Mouse (Mus musculus) hindbrain, embryonic 13.5 days (tissue): ENCODE results near the gene D17Wsu92e. TPM values are rescaled to one million over a fixed set of nuclear protein-coding genes. Genes with fewer than 3 reads are reported as not detected.
A peak's percentile ranks its signal among the peaks of the same experiment; 100 is the strongest.

ENCODE experiments used
- ATAC-seq: fragments of 200-750 bp; cut with Nextera tagmentation; 2 replicates; pipeline ENCODE4 v1.8.0; 2017; ENCODE audit warnings: moderate TSS enrichment; ENCODE audit not compliant: low FRiP score
- H3K27ac ChIP-seq: fragments of 300-500 bp; sonication (generic); 2 replicates; pipeline ENCODE4 v1.5.1; 2015; ENCODE audit warnings: inconsistent platforms, mild to moderate bottlenecking, moderate library complexity
- H3K27me3 ChIP-seq: fragments of 300-500 bp; sonication (generic); 2 replicates; pipeline ENCODE4 v1.6.1; 2015; ENCODE audit warnings: mild to moderate bottlenecking, inconsistent platforms
- H3K36me3 ChIP-seq: fragments of 300-500 bp; sonication (generic); 2 replicates; pipeline ENCODE4 v1.6.1; 2015; ENCODE audit warnings: mild to moderate bottlenecking, inconsistent platforms
- H3K4me1 ChIP-seq: fragments of 300-500 bp; sonication (generic); replicated peaks from 2 replicates; pipeline ENCODE4 v1.6.1; 2015; ENCODE audit warnings: inconsistent platforms
- H3K4me2 ChIP-seq: fragments of 300-500 bp; sonication (generic); 2 replicates; pipeline ENCODE4 v1.6.1; 2015; ENCODE audit warnings: inconsistent platforms, mild to moderate bottlenecking, moderate library complexity
- H3K4me3 ChIP-seq: fragments of 300-500 bp; sonication (generic); 2 replicates; pipeline ENCODE4 v1.5.1; 2015; ENCODE audit warnings: mild to moderate bottlenecking, inconsistent platforms
- H3K9ac ChIP-seq: fragments of 300-500 bp; sonication (generic); 2 replicates; pipeline ENCODE4 v1.6.1; 2015; ENCODE audit warnings: mild to moderate bottlenecking, inconsistent platforms
- H3K9me3 ChIP-seq: fragments of 300-500 bp; sonication (generic); 2 replicates; pipeline ENCODE4 v1.6.1; 2016; ENCODE audit warnings: inconsistent platforms
- WGBS: fragments of 180-500 bp; shearing (Covaris S2); methylation state at CpG from one replicate; pipeline ENCODE4 v1.1.7; 2015; 5-methylcytosine and 5-hydroxymethylcytosine counted together
- polyA plus RNA-seq: library from polyadenylated mRNA; unstranded; fragments of >200 nt; fragmentation: Nextera tagmentation; extraction: Ambion mirVana; gene quantifications from 2 replicates; pipeline ENCODE4 v1.2.1, GENCODE M21; 2015

Gene D17Wsu92e
- polyA plus RNA-seq, 1 experiment from 2014 or later: 10.0 TPM

GRCm38 (mm10) chr17:27777823-27778222 is 42.6 kb downstream of the D17Wsu92e start:
- no peak overlapping the region for H3K4me3 ChIP-seq
- ATAC-seq: no peak
- H3K4me1 ChIP-seq: no peaks in the 10 kb centered on the region
- H3K9ac ChIP-seq: no peak overlapping the region
- WGBS: 87% methylated on average over 5 of the region's 6 CpGs
- H3K36me3 ChIP-seq: peaks cover 25% of the 10 kb centered on the region
- no peak overlapping the region for H3K4me2 ChIP-seq
- H3K27me3 ChIP-seq: no peaks in the 10 kb centered on the region
- H3K9me3 ChIP-seq: no peaks in the 10 kb centered on the region
- no peak overlapping the region for H3K27ac ChIP-seq

- peaks cover 19% of the 10 kb centered on the region for H3K36me3 ChIP-seq
- H3K9me3 ChIP-seq: no peaks in the 10 kb centered on the region
- ATAC-seq: no peak
- WGBS: 87% methylated on average over 3 of the region's 3 CpGs
- H3K4me1 ChIP-seq: no peaks in the 10 kb centered on the region
- no peak overlapping the region for H3K4me2 ChIP-seq
- no peaks in the 10 kb centered on the region for H3K27me3 ChIP-seq
- H3K9ac ChIP-seq: 0 out of 2 replicates have a peak overlapping the region, but pooled peaks have one; percentile 3
- no peak overlapping the region for H3K4me3 ChIP-seq
- no peak overlapping the region for H3K27ac ChIP-seq
These were observed 46.2 kb downstream of the D17Wsu92e start for GRCm38 (mm10) chr17:27774198-27774597.

- H3K4me1 ChIP-seq: peaks cover 5% of the 10 kb centered on the region
- ATAC-seq: no peak
- no peak overlapping the region for H3K9ac ChIP-seq
- no peak overlapping the region for H3K27ac ChIP-seq
- WGBS: 89% methylated on average over 6 of the region's 6 CpGs
- H3K9me3 ChIP-seq: no peaks in the 10 kb centered on the region
- H3K36me3 ChIP-seq: peaks cover 25% of the 10 kb centered on the region
- H3K4me2 ChIP-seq: no peak overlapping the region
- no peaks in the 10 kb centered on the region for H3K27me3 ChIP-seq
- H3K4me3 ChIP-seq: no peak overlapping the region
These were observed 48.8 kb downstream of the D17Wsu92e start for GRCm38 (mm10) chr17:27771616-27772015.

- Histone ChIP-seq H3K27me3 (no peaks in the 10 kb centered on the region), H3K4me1 (peaks cover 5% of the 10 kb centered on the region), H3K9ac (no peak overlapping the region), H3K9me3 (no peaks in the 10 kb centered on the region), H3K27ac (no peak overlapping the region), H3K36me3 (peaks cover 37% of the 10 kb centered on the region), H3K4me3 (no peak overlapping the region), H3K4me2 (no peak overlapping the region)
- ATAC-seq: peak; percentile 80
- WGBS: 68% methylated on average over 8 of the region's 8 CpGs
These were observed 51.5 kb downstream of the D17Wsu92e start for GRCm38 (mm10) chr17:27768817-27769542.

- no peak overlapping the region for H3K9ac ChIP-seq
- H3K4me2 ChIP-seq: no peak overlapping the region
- H3K27me3 ChIP-seq: no peaks in the 10 kb centered on the region
- no peaks in the 10 kb centered on the region for H3K9me3 ChIP-seq
- 80% methylated on average over 12 of the region's 12 CpGs for WGBS
- H3K4me1 ChIP-seq: peaks cover 5% of the 10 kb centered on the region
- peaks cover 36% of the 10 kb centered on the region for H3K36me3 ChIP-seq
- H3K27ac ChIP-seq: no peak overlapping the region
- ATAC-seq: no peak
- no peak overlapping the region for H3K4me3 ChIP-seq
These were observed 52.9 kb downstream of the D17Wsu92e start for GRCm38 (mm10) chr17:27767543-27767942.

- H3K4me3 ChIP-seq: no peak overlapping the region
- WGBS: 84% methylated on average over 5 of the region's 5 CpGs
- H3K27ac ChIP-seq: 0 out of 2 replicates have a peak overlapping the region, but pooled peaks have one; percentile 2
- no peaks in the 10 kb centered on the region for H3K27me3 ChIP-seq
- peaks cover 5% of the 10 kb centered on the region for H3K4me1 ChIP-seq
- peaks cover 33% of the 10 kb centered on the region for H3K36me3 ChIP-seq
- no peak for ATAC-seq
- H3K9me3 ChIP-seq: no peaks in the 10 kb centered on the region
- H3K4me2 ChIP-seq: no peak overlapping the region
- H3K9ac ChIP-seq: no peak overlapping the region
These were observed 53.3 kb downstream of the D17Wsu92e start for GRCm38 (mm10) chr17:27767120-27767519.

- Histone ChIP-seq H3K4me3 (no peak overlapping the region), H3K27ac (no peak overlapping the region), H3K9me3 (no peaks in the 10 kb centered on the region), H3K36me3 (peaks cover 31% of the 10 kb centered on the region), H3K4me2 (no peak overlapping the region), H3K27me3 (no peaks in the 10 kb centered on the region), H3K9ac (no peak overlapping the region), H3K4me1 (peaks cover 18% of the 10 kb centered on the region)
- WGBS: 98% methylated on average over 6 of the region's 6 CpGs
- ATAC-seq: no peak
These were observed 55.4 kb downstream of the D17Wsu92e start for GRCm38 (mm10) chr17:27765066-27765465.

GRCm38 (mm10) chr17:27764453-27764852 is 56.0 kb downstream of the D17Wsu92e start:
- Histone ChIP-seq H3K27ac (no peak overlapping the region), H3K9ac (no peak overlapping the region), H3K4me3 (no peak overlapping the region), H3K27me3 (no peaks in the 10 kb centered on the region), H3K9me3 (no peaks in the 10 kb centered on the region), H3K4me1 (peaks cover 24% of the 10 kb centered on the region), H3K4me2 (no peak overlapping the region), H3K36me3 (peaks cover 31% of the 10 kb centered on the region)
- WGBS: 97% methylated on average over 2 of the region's 2 CpGs
- no peak for ATAC-seq

- no peak overlapping the region for H3K4me3 ChIP-seq
- H3K4me2 ChIP-seq: no peak overlapping the region
- H3K27ac ChIP-seq: no peak overlapping the region
- H3K4me1 ChIP-seq: peaks cover 32% of the 10 kb centered on the region
- ATAC-seq: no peak
- 95% methylated on average over 11 of the region's 11 CpGs for WGBS
- H3K27me3 ChIP-seq: no peaks in the 10 kb centered on the region
- no peaks in the 10 kb centered on the region for H3K9me3 ChIP-seq
- H3K9ac ChIP-seq: no peak overlapping the region
- H3K36me3 ChIP-seq: peaks cover 31% of the 10 kb centered on the region
These were observed 57.6 kb downstream of the D17Wsu92e start for GRCm38 (mm10) chr17:27762884-27763283.

GRCm38 (mm10) chr17:27761639-27762336 is 58.7 kb downstream of the D17Wsu92e start:
- Histone ChIP-seq H3K27ac (peak overlapping the region; percentile 9; the same call in 1 of the 2 replicates), H3K4me3 (no peak overlapping the region), H3K9ac (0 out of 2 replicates have a peak overlapping the region, but pooled peaks have one; percentile 46), H3K4me2 (no peak overlapping the region), H3K27me3 (no peaks in the 10 kb centered on the region), H3K4me1 (peaks cover 32% of the 10 kb centered on the region), H3K9me3 (no peaks in the 10 kb centered on the region), H3K36me3 (peaks cover 26% of the 10 kb centered on the region)
- ATAC-seq: peak; percentile 73
- WGBS: 29% methylated on average over 9 of the region's 9 CpGs

- Histone ChIP-seq H3K4me1 (peaks cover 41% of the 10 kb centered on the region), H3K27ac (peak overlapping the region; percentile 73; the same call in 1 of the 2 replicates), H3K36me3 (peaks cover 10% of the 10 kb centered on the region), H3K9ac (0 out of 2 replicates have a peak overlapping the region, but pooled peaks have one; percentile 49), H3K4me3 (no peak overlapping the region), H3K4me2 (no peak overlapping the region), H3K27me3 (no peaks in the 10 kb centered on the region), H3K9me3 (no peaks in the 10 kb centered on the region)
- 86% methylated on average over 6 of the region's 6 CpGs for WGBS
- no peak for ATAC-seq
These were observed 60.3 kb downstream of the D17Wsu92e start for GRCm38 (mm10) chr17:27760169-27760568.

- Histone ChIP-seq H3K27ac (no peak overlapping the region), H3K36me3 (peaks cover 20% of the 10 kb centered on the region), H3K9ac (no peak overlapping the region), H3K9me3 (no peaks in the 10 kb centered on the region), H3K4me1 (peaks cover 20% of the 10 kb centered on the region), H3K27me3 (no peaks in the 10 kb centered on the region), H3K4me3 (no peak overlapping the region), H3K4me2 (no peak overlapping the region)
- WGBS: 97% methylated on average over 8 of the region's 8 CpGs
- ATAC-seq: no peak
These were observed 68.9 kb downstream of the D17Wsu92e start for GRCm38 (mm10) chr17:27751314-27752202.
